Mouse (Mus musculus) midbrain, postnatal 0 days (tissue): ENCODE measurements around the gene Ddit4. TPM values are rescaled to one million over a fixed set of nuclear protein-coding genes. Genes with fewer than 3 reads are reported as not detected.

Experiments
- ATAC-seq: fragments of 200-750 bp; cut with Nextera tagmentation; 2 replicates; pipeline ENCODE4 v1.8.0; 2017; ENCODE audit warnings: moderate number of reproducible peaks, mild to moderate bottlenecking, moderate TSS enrichment, moderate library complexity; ENCODE audit not compliant: low FRiP score
- DNase-seq: peaks from one replicate; pipeline ENCODE4 v3.0.0-alpha.2; 2015; ENCODE audit warnings: low spot score
- H3K27ac ChIP-seq: fragments of 300-500 bp; sonication (generic); 2 replicates; pipeline ENCODE4 v1.5.1; 2014; ENCODE audit warnings: low read depth, mild to moderate bottlenecking, low read length, mixed read lengths
- H3K27me3 ChIP-seq: fragments of 300-500 bp; sonication (generic); 2 replicates; pipeline ENCODE4 v1.6.1; 2014; ENCODE audit warnings: low read length, control low read depth, mixed read lengths; ENCODE audit not compliant: insufficient read depth
- H3K36me3 ChIP-seq: fragments of 300-500 bp; sonication (generic); 2 replicates; pipeline ENCODE4 v1.6.1; 2014; ENCODE audit warnings: low read length, control low read depth, mixed read lengths; ENCODE audit not compliant: insufficient read depth
- H3K4me1 ChIP-seq: fragments of 300-500 bp; sonication (generic); 2 replicates; pipeline ENCODE4 v1.6.1; 2014; ENCODE audit warnings: mild to moderate bottlenecking, control low read depth, antibody characterized with exemption, low read length, mixed read lengths; ENCODE audit not compliant: insufficient read depth
- H3K4me2 ChIP-seq: fragments of 300-500 bp; sonication (generic); 2 replicates; pipeline ENCODE4 v1.6.1; 2014; ENCODE audit warnings: low read depth, mild to moderate bottlenecking, low read length, mixed read lengths; ENCODE audit not compliant: poor library complexity, severe bottlenecking
- H3K4me3 ChIP-seq: fragments of 300-500 bp; sonication (generic); 2 replicates; pipeline ENCODE4 v1.5.1; 2014; ENCODE audit warnings: low read depth, mild to moderate bottlenecking, low read length, moderate library complexity
- H3K9ac ChIP-seq: fragments of 300-500 bp; sonication (generic); replicated peaks from 2 replicates; pipeline ENCODE4 v1.6.1; 2014; ENCODE audit warnings: mild to moderate bottlenecking, low read length, moderate library complexity, mixed read lengths; ENCODE audit not compliant: poor library complexity, severe bottlenecking
- H3K9me3 ChIP-seq: fragments of 300-500 bp; sonication (generic); 2 replicates; pipeline ENCODE4 v1.6.1; 2016; ENCODE audit warnings: low read length, control low read depth
- CTCF ChIP-seq: IDR thresholded peaks from 2 replicates; pipeline ENCODE4 v1.5.1; 2016; ENCODE audit warnings: antibody characterized with exemption, mild to moderate bottlenecking
- WGBS: fragments of 180-500 bp; shearing (Covaris S2); extraction: QIAGEN DNeasy Blood & Tissue Kit; methylation state at CpG from one replicate; pipeline ENCODE4 v1.1.7; 2014; 5-methylcytosine and 5-hydroxymethylcytosine counted together
- polyA plus RNA-seq: library from polyadenylated mRNA; unstranded; fragments of >200 nt; fragmentation: Nextera tagmentation; extraction: Ambion mirVana; gene quantifications from 2 replicates; pipeline ENCODE4 v1.2.1, GENCODE M21; 2015
- total RNA-seq: library from RNA; depleted of rRNA; stranded (reverse); fragments of >200 nt; gene quantifications from 2 replicates; pipeline ENCODE4 v1.2.3, GENCODE M21; 2014; rRNA removed

The Ddit4 gene
- total and polyA plus RNA-seq, 2 experiments from 2014 or later = 43.4 to 57.5 TPM

- ATAC-seq (no peak), DNase-seq (no peak)
- H3K4me2 ChIP-seq = no peak overlapping the region
- TF ChIP-seq CTCF = no peak
- no peaks in the 10 kb centered on the region for H3K36me3 ChIP-seq
- no peak overlapping the region for H3K4me3 ChIP-seq
- no peaks in the 10 kb centered on the region for H3K9me3 ChIP-seq
- H3K27ac ChIP-seq = no peak overlapping the region
- no peak overlapping the region for H3K9ac ChIP-seq
- WGBS = 69% methylated on average over 8 of the region's 8 CpGs
- H3K27me3 ChIP-seq = no peaks in the 10 kb centered on the region
- H3K4me1 ChIP-seq = peaks cover 36% of the 10 kb centered on the region
Observed at GRCm38 (mm10) chr10:59901986-59902605, 49.5 kb downstream of the Ddit4 start.

DNA sequence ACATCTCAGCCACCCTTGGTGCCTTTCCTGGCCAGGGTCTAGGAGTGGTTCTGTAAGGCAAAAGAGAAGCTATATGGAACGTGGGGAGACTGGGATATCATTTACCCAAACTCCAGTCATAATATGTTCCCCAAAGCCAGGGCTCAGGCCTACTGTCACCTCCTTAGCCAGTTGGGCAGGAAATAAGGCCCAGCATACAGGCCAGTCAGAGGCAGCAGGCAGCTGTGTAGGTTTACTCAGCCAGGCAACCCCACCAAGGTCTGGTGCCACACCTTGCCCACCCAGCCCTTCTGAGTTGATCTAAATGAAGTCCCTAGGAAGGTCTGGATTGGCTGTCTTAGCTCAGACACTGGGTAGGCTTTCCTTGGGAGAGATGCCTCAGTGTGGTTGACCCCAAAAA lies 50.2 kb downstream of the Ddit4 start:
- no peak for DNase-seq
- H3K36me3 ChIP-seq = peaks cover under 1% of the 10 kb centered on the region
- no peak overlapping the region for H3K4me3 ChIP-seq
- 88% methylated on average over 1 of the region's 1 CpGs for WGBS
- no peaks in the 10 kb centered on the region for H3K27me3 ChIP-seq
- H3K27ac ChIP-seq = peak overlapping the region; percentile 43; the same call in 1 of the 2 replicates
- no peak for TF ChIP-seq CTCF
- H3K4me1 ChIP-seq = peaks cover 42% of the 10 kb centered on the region
- no peaks in the 10 kb centered on the region for H3K9me3 ChIP-seq
- no peak overlapping the region for H3K9ac ChIP-seq
- H3K4me2 ChIP-seq = no peak overlapping the region
- ATAC-seq = no peak

DNA sequence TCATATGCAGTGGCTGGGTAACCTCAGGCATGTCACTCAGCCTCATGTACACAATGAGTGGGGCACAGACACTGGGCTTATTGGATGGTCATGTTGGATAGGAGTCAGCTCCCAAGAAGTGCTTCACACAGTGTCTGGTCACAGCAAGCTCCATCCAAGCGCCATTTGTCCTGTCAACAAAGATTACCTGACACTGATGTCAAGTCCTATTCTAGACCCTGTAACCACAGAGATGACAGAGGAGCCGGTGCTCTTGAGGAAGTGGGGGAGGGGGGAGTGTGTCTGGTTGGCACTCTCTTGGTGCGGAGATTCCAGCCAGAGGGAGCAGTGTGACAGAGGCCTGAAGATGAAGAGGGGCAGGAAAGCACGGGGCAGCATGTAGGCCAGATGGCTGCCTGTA lies 50.7 kb downstream of the Ddit4 start:
- no peak overlapping the region for H3K9ac ChIP-seq
- peaks cover 5% of the 10 kb centered on the region for H3K36me3 ChIP-seq
- 40% methylated on average over 4 of the region's 4 CpGs for WGBS
- no peaks in the 10 kb centered on the region for H3K9me3 ChIP-seq
- peak overlapping the region; percentile 43; the same call in 1 of the 2 replicates for H3K27ac ChIP-seq
- peaks cover 45% of the 10 kb centered on the region for H3K4me1 ChIP-seq
- H3K4me3 ChIP-seq = no peak overlapping the region
- H3K27me3 ChIP-seq = no peaks in the 10 kb centered on the region
- ATAC-seq (no peak), DNase-seq (peak; percentile 50)
- H3K4me2 ChIP-seq = no peak overlapping the region
- TF ChIP-seq CTCF = no peak

DNA sequence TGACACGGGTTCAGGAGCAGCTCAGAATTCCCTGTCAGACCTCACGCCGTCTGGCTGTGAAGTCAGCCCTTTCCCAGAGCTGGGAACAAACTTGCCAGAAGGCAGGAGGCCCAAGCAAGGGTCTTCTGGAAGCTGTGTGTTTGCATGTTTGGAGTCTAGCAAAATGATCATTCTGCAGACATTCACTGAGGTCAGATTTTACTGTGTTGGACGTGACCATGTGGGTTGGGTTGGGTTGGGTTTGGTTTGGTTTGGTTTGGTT lies 51.5 kb downstream of the Ddit4 start:
- H3K9me3 ChIP-seq = no peaks in the 10 kb centered on the region
- no peak overlapping the region for H3K9ac ChIP-seq
- H3K27ac ChIP-seq = peak overlapping the region; percentile 93
- DNase-seq (no peak), ATAC-seq (no peak; the same call in 1 of the 2 replicates)
- H3K36me3 ChIP-seq = peaks cover 12% of the 10 kb centered on the region
- no peak overlapping the region for H3K4me2 ChIP-seq
- no peaks in the 10 kb centered on the region for H3K27me3 ChIP-seq
- no peak overlapping the region for H3K4me3 ChIP-seq
- peaks cover 45% of the 10 kb centered on the region for H3K4me1 ChIP-seq
- 30% methylated on average over 4 of the region's 4 CpGs for WGBS
- no peak for TF ChIP-seq CTCF

Other genes starting within 250 kb of the Ddit4 start
- 69.7 and 70.9 TPM in 2 replicates for gene Micu1, start 249.4 kb downstream of the Ddit4 start, total RNA-seq
- gene Micu1, start 249.4 kb downstream of the Ddit4 start, polyA plus RNA-seq = 61.1 and 64.2 TPM in 2 replicates
- gene Dnajb12, start 72.3 kb downstream of the Ddit4 start, total RNA-seq = 47.9 and 51.6 TPM in 2 replicates
- 25.7 and 26.3 TPM in 2 replicates for gene Dnajb12, start 72.3 kb downstream of the Ddit4 start, polyA plus RNA-seq
- gene Ascc1, start 51.0 kb upstream of the Ddit4 start, total RNA-seq = 12.3 and 13.5 TPM in 2 replicates
- 50.1 TPM in 2 replicates for gene Ascc1, start 51.0 kb upstream of the Ddit4 start, polyA plus RNA-seq
- 56.9 and 57.4 TPM in 2 replicates for gene Anapc16, start 51.3 kb upstream of the Ddit4 start, total RNA-seq
- gene Anapc16, start 51.3 kb upstream of the Ddit4 start, polyA plus RNA-seq = 109 and 118 TPM in 2 replicates
- 275 and 308 TPM in 2 replicates for gene Spock2, start 154.4 kb upstream of the Ddit4 start, total RNA-seq
- gene Spock2, start 154.4 kb upstream of the Ddit4 start, polyA plus RNA-seq = 109 and 117 TPM in 2 replicates